Mouse (Mus musculus): Measurements from ENCODE around the gene Tubg2. TPM values are rescaled to one million over a fixed set of nuclear protein-coding genes. Genes with fewer than 3 reads are reported as not detected.
"Not testable (repeated sequence)": the region's sequence is repeated elsewhere in the genome, so short reads cannot be mapped to it uniquely, and the experiment has no call there.

Gene Tubg2
- total and polyA plus RNA-seq, 3 experiments: 2.1 to 10.5 (median 4.7) TPM

DNA sequence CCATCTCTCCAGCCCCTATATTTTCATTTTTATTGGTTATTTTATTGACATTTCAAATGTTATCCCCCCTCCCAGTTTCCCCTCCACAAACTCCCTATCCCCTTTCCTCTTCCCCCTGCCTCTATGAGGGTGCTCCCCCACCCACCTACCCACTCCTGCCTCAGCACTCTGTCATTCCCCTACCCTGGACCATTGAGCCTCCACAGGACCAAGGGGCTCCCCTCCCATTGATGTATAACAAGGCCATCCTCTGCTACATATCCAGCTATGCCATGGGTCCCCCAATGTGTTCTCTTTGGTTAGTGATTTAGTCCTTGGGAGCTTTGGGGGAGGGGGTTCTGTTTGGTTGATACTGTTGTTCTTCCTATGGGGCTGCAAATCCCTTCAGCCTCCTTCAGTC, 1.1 kb upstream of the Tubg2 start:
- Histone ChIP-seq H3K4me3 (replicated peaks in 1 of 3; ENCODE audit: low read depth in 2 of 3, low read length in 2 of 3, poor library complexity in 1 of 3) (no peak overlapping the region), H3K79me2 (replicated peaks; ENCODE audit: control insufficient read depth, extremely low read depth, insufficient read depth, poor library complexity, severe bottlenecking) (no peaks in the 10 kb centered on the region), H3K27ac (ENCODE audit: insufficient read depth, low read depth) (no peak overlapping the region), H3K9me3 (replicated peaks; ENCODE audit: low read length) (no peaks in the 10 kb centered on the region), H3K36me3 (replicated peaks in 1 of 2; ENCODE audit: control insufficient read depth in 1 of 2, insufficient read depth in 1 of 2, low read length in 1 of 2) (peaks cover 2 to 22% of the 10 kb centered on the region in 2 experiments), H3K4me1 (ENCODE audit: control insufficient read depth in 1 of 2, insufficient read depth in 2 of 2) (peaks cover 9 to 27% of the 10 kb centered on the region in 2 experiments), H3K9ac (ENCODE audit: insufficient read depth, low read depth) (no peak overlapping the region), H3K27me3 (replicated peaks) (no peaks in the 10 kb centered on the region), H3K4me2 (ENCODE audit: insufficient read depth, low read depth, poor library complexity, severe bottlenecking) (no peak overlapping the region)
- DNase-seq (ENCODE audit: extremely low read depth): no peak
- in situ Hi-C loops (cut with MboI; ENCODE audit: low pct_ligation_motif_present, low pct_unique_long_range_greater_than_20kb, low sequenced_read_pairs) (no loop called here), dilution Hi-C loops (cut with MboI; ENCODE audit: extremely low pct_ligation_motif_present, extremely low pct_unique_long_range_greater_than_20kb, low sequenced_read_pairs) (no loop called here)
- TF ChIP-seq JUND (conservative IDR thresholded peaks at IDR 0.05; ENCODE audit: low read depth, low read length) (no peak), RCOR1 (conservative IDR thresholded peaks at IDR 0.05; ENCODE audit: low read depth, low read length) (no peak), POLR2A (IDR thresholded peaks at IDR 0.05; ENCODE audit: low read depth, low read length) (no peak), ZKSCAN1 (IDR thresholded peaks at IDR 0.05; ENCODE audit: borderline replicate concordance, low read depth, low read length) (no peak), MAZ (IDR thresholded peaks at IDR 0.05; ENCODE audit: low read depth, low read length) (no peak), CHD1 (IDR thresholded peaks at IDR 0.05; ENCODE audit: low read depth, low read length) (no peak), MEF2A (IDR thresholded peaks at IDR 0.05; ENCODE audit: borderline replicate concordance, low read depth, low read length) (no peak), MXI1 (IDR thresholded peaks at IDR 0.05; ENCODE audit: low read depth, low read length) (no peak), PAX5 (IDR thresholded peaks at IDR 0.05; ENCODE audit: low read length) (no peak), CTCF (conservative IDR thresholded peaks at IDR 0.05 in 1 of 2, IDR thresholded peaks at IDR 0.05 in 1 of 2; ENCODE audit: low read depth in 2 of 2, low read length in 2 of 2) (no peak), USF1 (IDR thresholded peaks at IDR 0.05; ENCODE audit: low read depth, low read length) (no peak), NRF1 (IDR thresholded peaks at IDR 0.05; ENCODE audit: low read depth, low read length) (no peak), E2F4 (IDR thresholded peaks at IDR 0.05; ENCODE audit: insufficient replicate concordance, low read depth, low read length) (no peak), IRF4 (IDR thresholded peaks at IDR 0.05; ENCODE audit: low read depth, low read length) (no peak), ELF1 (IDR thresholded peaks at IDR 0.05; ENCODE audit: low read depth, low read length) (no peak), ZMIZ1 (IDR thresholded peaks at IDR 0.05; ENCODE audit: low read depth, low read length) (no peak)

DNA sequence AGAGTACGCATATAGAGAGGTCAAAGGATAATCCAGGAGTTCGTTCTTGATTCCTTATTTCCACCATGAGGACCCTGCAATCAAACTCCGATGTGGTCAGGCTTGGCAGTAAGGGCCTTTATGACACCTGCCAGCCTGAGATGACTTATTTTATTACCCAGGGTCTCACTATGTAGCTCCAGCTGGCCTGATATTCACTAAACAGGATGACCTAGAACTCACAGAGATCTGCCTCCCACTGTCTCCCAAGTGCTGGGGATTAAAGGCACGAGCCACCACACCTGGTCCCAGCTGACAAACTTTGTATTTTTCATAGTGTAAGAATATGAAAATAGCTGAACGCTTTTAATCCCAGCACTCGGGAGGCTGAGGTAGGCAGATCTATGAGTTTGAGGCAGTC, 556 bp upstream of the Tubg2 start:
- in situ Hi-C loops (cut with MboI; ENCODE audit: low pct_ligation_motif_present, low pct_unique_long_range_greater_than_20kb, low sequenced_read_pairs) (no loop called here), dilution Hi-C loops (cut with MboI; ENCODE audit: extremely low pct_ligation_motif_present, extremely low pct_unique_long_range_greater_than_20kb, low sequenced_read_pairs) (no loop called here)
- no peaks in the 10 kb centered on the region for H3K27me3 ChIP-seq (replicated peaks)
- H3K9ac ChIP-seq (ENCODE audit: insufficient read depth, low read depth): no peak overlapping the region
- TF ChIP-seq JUND (conservative IDR thresholded peaks at IDR 0.05; ENCODE audit: low read depth, low read length) (no peak), MAFK (IDR thresholded peaks at IDR 0.05; ENCODE audit: insufficient replicate concordance, low read length) (no peak), SIN3A (IDR thresholded peaks at IDR 0.05; ENCODE audit: low read length) (no peak), ZC3H11A (IDR thresholded peaks at IDR 0.05; ENCODE audit: low read depth, low read length) (no peak)
- peak overlapping the region; percentile 47 for H3K4me2 ChIP-seq (ENCODE audit: insufficient read depth, low read depth, poor library complexity, severe bottlenecking)
- peaks cover 3 to 25% of the 10 kb centered on the region in 2 experiments for H3K36me3 ChIP-seq (replicated peaks in 1 of 2; ENCODE audit: control insufficient read depth in 1 of 2, insufficient read depth in 1 of 2, low read length in 1 of 2)
- no peaks in the 10 kb centered on the region for H3K9me3 ChIP-seq (replicated peaks; ENCODE audit: low read length)
- peak overlapping the region in 1 of 3 experiments; percentile 45 for H3K4me3 ChIP-seq (replicated peaks in 1 of 3; ENCODE audit: low read depth in 2 of 3, low read length in 2 of 3, poor library complexity in 1 of 3)
- DNase-seq (ENCODE audit: extremely low read depth): no peak
- H3K4me1 ChIP-seq (ENCODE audit: control insufficient read depth in 1 of 2, insufficient read depth in 2 of 2): peaks cover 9 to 27% of the 10 kb centered on the region in 2 experiments
- no peak overlapping the region for H3K27ac ChIP-seq (ENCODE audit: insufficient read depth, low read depth)
- no peaks in the 10 kb centered on the region for H3K79me2 ChIP-seq (replicated peaks; ENCODE audit: control insufficient read depth, extremely low read depth, insufficient read depth, poor library complexity, severe bottlenecking)

- H3K9me3 ChIP-seq (replicated peaks; ENCODE audit: low read length); H3K27me3 ChIP-seq (replicated peaks); H3K4me3 ChIP-seq (replicated peaks in 1 of 3; ENCODE audit: low read depth in 2 of 3, low read length in 2 of 3, poor library complexity in 1 of 3); H3K4me2 ChIP-seq (ENCODE audit: insufficient read depth, low read depth, poor library complexity, severe bottlenecking); dilution Hi-C loops (cut with MboI; ENCODE audit: extremely low pct_ligation_motif_present, extremely low pct_unique_long_range_greater_than_20kb, low sequenced_read_pairs); in situ Hi-C loops (cut with MboI; ENCODE audit: low pct_ligation_motif_present, low pct_unique_long_range_greater_than_20kb, low sequenced_read_pairs); H3K27ac ChIP-seq (ENCODE audit: insufficient read depth, low read depth); DNase-seq (ENCODE audit: extremely low read depth); H3K79me2 ChIP-seq (replicated peaks; ENCODE audit: control insufficient read depth, extremely low read depth, insufficient read depth, poor library complexity, severe bottlenecking); H3K9ac ChIP-seq (ENCODE audit: insufficient read depth, low read depth): not testable (repeated sequence)
- H3K36me3 ChIP-seq (replicated peaks in 1 of 2; ENCODE audit: control insufficient read depth in 1 of 2, insufficient read depth in 1 of 2, low read length in 1 of 2): peaks cover 46 to 69% of the 10 kb centered on the region in 2 experiments
- H3K4me1 ChIP-seq (ENCODE audit: control insufficient read depth in 1 of 2, insufficient read depth in 2 of 2): peaks cover 8 to 22% of the 10 kb centered on the region in 2 experiments
Observed at GRCm38 (mm10) chr11:101160151-101160550, 4.4 kb downstream of the Tubg2 start.

DNA sequence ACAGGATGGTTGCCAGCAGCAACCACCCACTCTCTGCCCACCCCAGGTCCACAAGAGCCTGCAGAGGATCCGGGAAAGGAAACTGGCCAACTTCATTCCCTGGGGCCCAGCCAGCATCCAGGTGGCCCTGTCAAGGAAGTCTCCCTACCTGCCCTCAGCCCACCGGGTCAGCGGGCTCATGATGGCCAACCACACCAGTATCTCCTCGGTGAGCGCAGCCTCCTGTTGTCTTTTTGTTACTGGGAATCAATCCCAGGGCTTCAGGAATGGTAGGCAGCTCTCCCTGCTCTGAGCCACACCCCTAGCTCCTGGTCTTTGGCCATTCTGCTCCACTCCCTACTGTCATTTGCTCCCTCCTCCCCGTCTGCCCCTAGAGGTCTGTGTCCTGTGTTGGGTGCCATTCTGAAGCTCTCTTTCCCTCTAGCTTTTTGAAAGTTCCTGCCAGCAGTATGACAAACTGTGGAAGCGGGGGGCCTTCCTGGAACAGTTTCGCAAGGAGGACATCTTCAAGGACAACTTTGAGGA, 5.3 kb downstream of the Tubg2 start:
- H3K4me3 ChIP-seq (replicated peaks in 1 of 3; ENCODE audit: low read depth in 2 of 3, low read length in 2 of 3, poor library complexity in 1 of 3); in situ Hi-C loops (cut with MboI; ENCODE audit: low pct_ligation_motif_present, low pct_unique_long_range_greater_than_20kb, low sequenced_read_pairs); H3K79me2 ChIP-seq (replicated peaks; ENCODE audit: control insufficient read depth, extremely low read depth, insufficient read depth, poor library complexity, severe bottlenecking); DNase-seq (ENCODE audit: extremely low read depth); dilution Hi-C loops (cut with MboI; ENCODE audit: extremely low pct_ligation_motif_present, extremely low pct_unique_long_range_greater_than_20kb, low sequenced_read_pairs); H3K27ac ChIP-seq (ENCODE audit: insufficient read depth, low read depth); H3K4me2 ChIP-seq (ENCODE audit: insufficient read depth, low read depth, poor library complexity, severe bottlenecking); H3K27me3 ChIP-seq (replicated peaks); H3K9ac ChIP-seq (ENCODE audit: insufficient read depth, low read depth); H3K9me3 ChIP-seq (replicated peaks; ENCODE audit: low read length): not testable (repeated sequence)
- H3K4me1 ChIP-seq (ENCODE audit: control insufficient read depth in 1 of 2, insufficient read depth in 2 of 2): peaks cover 6 to 16% of the 10 kb centered on the region in 2 experiments
- peaks cover 49 to 76% of the 10 kb centered on the region in 2 experiments for H3K36me3 ChIP-seq (replicated peaks in 1 of 2; ENCODE audit: control insufficient read depth in 1 of 2, insufficient read depth in 1 of 2, low read length in 1 of 2)

Data from CH12.LX (cell line).